Mouse (Mus musculus) midbrain, embryonic 14.5 days (tissue): ENCODE data around the gene Gm20696. TPM values are rescaled to one million over a fixed set of nuclear protein-coding genes. Genes with fewer than 3 reads are reported as not detected.

ENCODE experiments used
- ATAC-seq: fragments of 200-750 bp; cut with Nextera tagmentation; 2 replicates; pipeline ENCODE4 v1.8.0; 2017; ENCODE audit warnings: moderate number of reproducible peaks, moderate library complexity; ENCODE audit not compliant: low FRiP score, low TSS enrichment
- DNase-seq: peaks from one replicate; pipeline ENCODE4 v3.0.0-alpha.2; 2015
- H3K27ac ChIP-seq: fragments of 300-500 bp; sonication (generic); replicated peaks from 2 replicates; pipeline ENCODE4 v1.5.1; 2014; ENCODE audit warnings: mild to moderate bottlenecking, low read depth, low read length, moderate library complexity
- H3K27me3 ChIP-seq: fragments of 300-500 bp; sonication (generic); 2 replicates; pipeline ENCODE4 v1.6.1; 2014; ENCODE audit warnings: low read length, control low read depth, mixed read lengths; ENCODE audit not compliant: control insufficient read depth, insufficient read depth
- H3K36me3 ChIP-seq: fragments of 300-500 bp; sonication (generic); 2 replicates; pipeline ENCODE4 v1.6.1; 2014; ENCODE audit warnings: low read length, control low read depth; ENCODE audit not compliant: control insufficient read depth, insufficient read depth
- H3K4me1 ChIP-seq: fragments of 300-500 bp; sonication (generic); 2 replicates; pipeline ENCODE4 v1.6.1; 2014; ENCODE audit warnings: mild to moderate bottlenecking, antibody characterized with exemption, low read length, control low read depth; ENCODE audit not compliant: control insufficient read depth, insufficient read depth
- H3K4me2 ChIP-seq: fragments of 300-500 bp; sonication (generic); 2 replicates; pipeline ENCODE4 v1.6.1; 2014; ENCODE audit warnings: mild to moderate bottlenecking, low read length, moderate library complexity
- H3K4me3 ChIP-seq: fragments of 300-500 bp; sonication (generic); replicated peaks from 2 replicates; pipeline ENCODE4 v1.5.1; 2014; ENCODE audit warnings: low read depth, low read length
- H3K9ac ChIP-seq: fragments of 300-500 bp; sonication (generic); replicated peaks from 2 replicates; pipeline ENCODE4 v1.6.1; 2014; ENCODE audit warnings: mild to moderate bottlenecking, low read length, moderate library complexity
- H3K9me3 ChIP-seq: fragments of 300-500 bp; sonication (generic); 2 replicates; pipeline ENCODE4 v1.6.1; 2016; ENCODE audit warnings: low read length, control low read depth, mixed read lengths; ENCODE audit not compliant: control insufficient read depth
- WGBS: fragments of 180-500 bp; shearing (Covaris S2); extraction: QIAGEN DNeasy Blood & Tissue Kit; methylation state at CpG from one replicate; pipeline ENCODE4 v1.1.7; 2014; 5-methylcytosine and 5-hydroxymethylcytosine counted together
- polyA plus RNA-seq: library from polyadenylated mRNA; unstranded; fragments of >200 nt; fragmentation: Nextera tagmentation; extraction: Ambion mirVana; gene quantifications from 2 replicates; pipeline ENCODE4 v1.2.1, GENCODE M21; 2014

The Gm20696 gene
- polyA plus RNA-seq, 1 experiment from 2014 or later, result 4.0 TPM

GRCm38 (mm10) chr6:99276297-99276653, 390.3 kb downstream of the Gm20696 start:
- WGBS, result 90% methylated on average over 7 of the region's 7 CpGs
- H3K4me2 ChIP-seq, result no peak overlapping the region
- H3K4me3 ChIP-seq, result no peak overlapping the region
- ATAC-seq (no peak), DNase-seq (no peak)
- no peaks in the 10 kb centered on the region for H3K36me3 ChIP-seq
- H3K4me1 ChIP-seq, result no peaks in the 10 kb centered on the region
- H3K9ac ChIP-seq, result no peak overlapping the region
- H3K27me3 ChIP-seq, result no peaks in the 10 kb centered on the region
- H3K27ac ChIP-seq, result no peak overlapping the region
- H3K9me3 ChIP-seq, result no peaks in the 10 kb centered on the region

- H3K36me3 ChIP-seq, result no peaks in the 10 kb centered on the region
- DNase-seq, result no peak
- H3K27me3 ChIP-seq, result no peaks in the 10 kb centered on the region
- H3K9me3 ChIP-seq, result no peaks in the 10 kb centered on the region
- no peak overlapping the region for H3K27ac ChIP-seq
- no peak overlapping the region for H3K4me3 ChIP-seq
- H3K4me2 ChIP-seq, result no peak overlapping the region
- ATAC-seq, result no peak
- H3K4me1 ChIP-seq, result no peaks in the 10 kb centered on the region
- 84% methylated on average over 21 of the region's 21 CpGs for WGBS
- no peak overlapping the region for H3K9ac ChIP-seq
Observed at GRCm38 (mm10) chr6:99275381-99276296, 391.0 kb downstream of the Gm20696 start.

- Histone ChIP-seq H3K27ac (no peak overlapping the region), H3K27me3 (no peaks in the 10 kb centered on the region), H3K36me3 (no peaks in the 10 kb centered on the region), H3K4me2 (no peak overlapping the region), H3K4me3 (no peak overlapping the region), H3K4me1 (no peaks in the 10 kb centered on the region), H3K9ac (no peak overlapping the region), H3K9me3 (no peaks in the 10 kb centered on the region)
- 91% methylated on average over 5 of the region's 5 CpGs for WGBS
- DNase-seq (no peak), ATAC-seq (no peak)
Observed at GRCm38 (mm10) chr6:99274667-99275066, 391.9 kb downstream of the Gm20696 start.

GRCm38 (mm10) chr6:99274222-99274621, 392.4 kb downstream of the Gm20696 start:
- Histone ChIP-seq H3K27ac (no peak overlapping the region), H3K9ac (no peak overlapping the region), H3K36me3 (no peaks in the 10 kb centered on the region), H3K4me3 (no peak overlapping the region), H3K9me3 (no peaks in the 10 kb centered on the region), H3K4me2 (no peak overlapping the region), H3K4me1 (no peaks in the 10 kb centered on the region), H3K27me3 (no peaks in the 10 kb centered on the region)
- 88% methylated on average over 6 of the region's 6 CpGs for WGBS
- DNase-seq, result no peak
- no peak for ATAC-seq

- DNase-seq (no peak), ATAC-seq (no peak)
- Histone ChIP-seq H3K4me3 (no peak overlapping the region), H3K9ac (no peak overlapping the region), H3K27ac (no peak overlapping the region), H3K4me2 (no peak overlapping the region), H3K27me3 (no peaks in the 10 kb centered on the region), H3K36me3 (no peaks in the 10 kb centered on the region), H3K4me1 (peaks cover 1% of the 10 kb centered on the region; the same call in 1 of the 2 replicates), H3K9me3 (no peaks in the 10 kb centered on the region)
- 83% methylated on average over 5 of the region's 5 CpGs for WGBS
Observed at GRCm38 (mm10) chr6:99273177-99273576, 393.4 kb downstream of the Gm20696 start.

GRCm38 (mm10) chr6:99272174-99272573, 394.4 kb downstream of the Gm20696 start:
- ATAC-seq (no peak), DNase-seq (no peak)
- Histone ChIP-seq H3K27ac (no peak overlapping the region), H3K4me2 (no peak overlapping the region), H3K9ac (no peak overlapping the region), H3K4me3 (no peak overlapping the region), H3K9me3 (no peaks in the 10 kb centered on the region), H3K4me1 (peaks cover 3% of the 10 kb centered on the region; the same call in 1 of the 2 replicates), H3K36me3 (no peaks in the 10 kb centered on the region), H3K27me3 (no peaks in the 10 kb centered on the region)
- 85% methylated on average over 3 of the region's 3 CpGs for WGBS

GRCm38 (mm10) chr6:99271741-99272140, 394.9 kb downstream of the Gm20696 start:
- H3K36me3 ChIP-seq, result no peaks in the 10 kb centered on the region
- no peak overlapping the region for H3K4me3 ChIP-seq
- DNase-seq (no peak), ATAC-seq (no peak)
- no peak overlapping the region for H3K4me2 ChIP-seq
- H3K9me3 ChIP-seq, result no peaks in the 10 kb centered on the region
- H3K27me3 ChIP-seq, result no peaks in the 10 kb centered on the region
- no peak overlapping the region for H3K9ac ChIP-seq
- H3K27ac ChIP-seq, result no peak overlapping the region
- 80% methylated on average over 7 of the region's 7 CpGs for WGBS
- peaks cover 6% of the 10 kb centered on the region for H3K4me1 ChIP-seq

- Histone ChIP-seq H3K9me3 (no peaks in the 10 kb centered on the region), H3K27ac (no peak overlapping the region), H3K4me3 (no peak overlapping the region), H3K36me3 (no peaks in the 10 kb centered on the region), H3K4me2 (no peak overlapping the region), H3K9ac (no peak overlapping the region), H3K27me3 (no peaks in the 10 kb centered on the region), H3K4me1 (peaks cover 24% of the 10 kb centered on the region)
- WGBS, result 84% methylated on average over 6 of the region's 6 CpGs
- ATAC-seq, result no peak
- no peak for DNase-seq
Observed at GRCm38 (mm10) chr6:99269921-99270320, 396.7 kb downstream of the Gm20696 start.
